Mouse (Mus musculus) embryonic fibroblast, embryonic 13.5 days (primary cell): ENCODE measurements around the gene Rspry1.

Source experiments
- CTCF ChIP-seq: IDR thresholded peaks from 2 replicates; pipeline ENCODE4 v1.5.1; 2011; ENCODE audit warnings: mild to moderate bottlenecking, control low read depth, low read length, moderate library complexity, borderline replicate concordance; ENCODE audit not compliant: insufficient read depth
- POLR2A ChIP-seq: IDR thresholded peaks from 2 replicates; pipeline ENCODE4 v1.6.1; 2011; ENCODE audit warnings: low read depth, mild to moderate bottlenecking, control low read depth, low read length, moderate library complexity

GRCm38 (mm10) chr8:94557281-94557680 lies 44.5 kb upstream of the Rspry1 start:
- TF ChIP-seq POLR2A (no peak), CTCF (no peak)
